1 mouse cellular context compared by ENCODE assay signal in the genomic region with DNA sequence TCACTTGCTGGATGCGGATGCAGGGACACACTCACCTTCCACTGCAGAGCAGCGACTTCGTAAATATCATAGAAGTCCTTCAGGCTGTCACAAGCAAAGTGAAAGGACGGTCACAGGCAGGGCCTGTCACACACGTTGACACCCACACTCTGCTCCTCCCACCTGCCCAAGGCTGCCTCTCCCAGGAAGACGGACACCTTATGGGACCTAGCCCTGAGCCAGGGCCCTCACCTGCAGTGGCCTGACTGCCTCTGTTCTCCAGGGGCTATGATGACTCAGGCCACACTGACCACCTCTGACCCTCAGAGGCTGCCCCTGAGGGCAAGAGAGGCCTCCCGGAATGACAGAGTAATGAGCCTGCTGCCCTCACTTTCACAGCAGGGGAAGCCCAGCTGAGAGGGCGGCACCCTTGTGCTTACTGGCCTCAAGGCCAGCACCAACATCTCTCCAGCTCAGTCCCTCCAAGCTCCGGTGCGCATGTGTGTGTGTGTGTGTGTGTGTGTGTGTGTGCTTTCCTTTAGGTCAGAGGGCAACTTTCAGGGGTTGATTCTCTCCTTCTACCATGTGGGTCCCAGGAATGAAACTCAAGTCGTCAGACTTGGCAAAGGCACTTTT.
A peak's percentile ranks its signal among the peaks of the same experiment; 100 is the strongest.
TF ChIP-seq lines count a peak whose summit lies in the region.

No protein-coding gene starts in this region.

TF ChIP-seq in CH12.LX, 34 proteins besides CTCF, POLR2A, EP300 and RAD21:
- TF ChIP-seq NRF1 (IDR thresholded peaks at IDR 0.05; ENCODE audit: low read depth, low read length) (peak; percentile 58; the same call in 1 of the 2 replicates), MEF2A (IDR thresholded peaks at IDR 0.05; ENCODE audit: borderline replicate concordance, low read depth, low read length) (no peak)
